ENCODE assay signal across 8 mouse cellular contexts in the genomic region with DNA sequence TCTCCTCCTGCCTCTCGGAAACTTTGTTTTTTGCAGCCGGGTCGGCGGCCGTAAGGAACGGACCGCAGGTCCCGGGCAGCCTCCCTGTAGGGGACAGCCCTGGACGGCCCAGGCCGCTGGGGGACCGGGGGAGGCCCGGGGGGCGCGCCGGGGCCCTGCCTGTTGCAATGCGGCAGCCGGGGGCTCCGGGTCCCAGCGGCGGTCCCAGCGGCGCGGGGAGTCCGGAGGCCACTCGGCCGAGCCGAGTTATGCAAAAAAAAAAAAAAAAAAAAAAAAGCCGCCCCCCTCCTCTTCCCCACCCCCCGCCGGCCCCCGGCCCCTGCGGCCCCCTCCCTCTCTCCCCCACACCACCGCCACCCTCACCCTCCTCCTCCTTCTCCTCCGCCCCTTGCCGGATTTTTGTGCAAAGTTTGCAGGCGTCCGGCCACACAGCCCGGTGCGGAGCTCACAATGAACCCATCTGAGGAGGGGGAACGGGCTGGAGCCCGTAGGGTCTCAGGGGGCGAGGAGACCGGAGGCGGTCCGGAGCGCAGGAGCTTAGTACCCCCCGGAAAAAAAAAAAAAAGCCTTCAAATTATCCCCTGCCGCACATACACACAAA. TPM values are rescaled to one million over a fixed set of nuclear protein-coding genes. Genes with fewer than 3 reads are reported as not detected.
DNase-seq lines count a peak whose midpoint lies in the region; ATAC-seq and TF ChIP-seq lines count a peak whose summit lies in the region.

A gene (minus strand): TSS at position 276 of the 601 bp plus-strand sequence.

- peak; percentile 19 for ATAC-seq in lung, embryonic 15.5 days (ENCODE audit: borderline replicate concordance, extremely low read depth, low FRiP score, low TSS enrichment)
- ATAC-seq in lung, embryonic 16.5 days (ENCODE audit: low read depth): peak; percentile 30
- no peak for ATAC-seq in megakaryocyte progenitor cell, adult 5-6 weeks (replicated peaks; ENCODE audit: poor library complexity)

- H3K36me3 ChIP-seq in lung, embryonic 15.5 days: no peaks in the 10 kb centered on the region
- H3K36me3 ChIP-seq in lung, embryonic 16.5 days (ENCODE audit: control insufficient read depth, insufficient read depth, low read length): no peaks in the 10 kb centered on the region

- WGBS in lung, embryonic 15.5 days: 0% methylated on average over 33 of the region's 48 CpGs
- WGBS in lung, embryonic 16.5 days: 0% methylated on average over 41 of the region's 48 CpGs

- no peak for TF ChIP-seq POLR2A in bone marrow macrophage, adult 2 months (IDR thresholded peaks at IDR 0.05; ENCODE audit: borderline replicate concordance, low read depth, low read length)

- no peaks in the 10 kb centered on the region for H3K9me3 ChIP-seq in lung, embryonic 15.5 days
- H3K9me3 ChIP-seq in lung, embryonic 16.5 days (ENCODE audit: control insufficient read depth, low read length): no peaks in the 10 kb centered on the region

- TF ChIP-seq CTCF in bone marrow macrophage, adult 2 months (IDR thresholded peaks at IDR 0.05; ENCODE audit: low read depth, low read length): no peak

- H3K27me3 ChIP-seq in lung, embryonic 15.5 days: peaks cover 30% of the 10 kb centered on the region
- peaks cover 21% of the 10 kb centered on the region for H3K27me3 ChIP-seq in lung, embryonic 16.5 days (ENCODE audit: control insufficient read depth, insufficient read depth, low read depth, low read length)

- H3K9ac ChIP-seq in lung, embryonic 15.5 days: peak within 1 kb of the TSS; percentile 83
- peak within 1 kb of the TSS; percentile 95 for H3K9ac ChIP-seq in lung, embryonic 16.5 days (ENCODE audit: low read length)

- H3K4me2 ChIP-seq in lung, embryonic 15.5 days: peak within 1 kb of the TSS; percentile 97
- peak within 1 kb of the TSS; percentile 95 for H3K4me2 ChIP-seq in lung, embryonic 16.5 days (ENCODE audit: low read depth, low read length)

- no peak for DNase-seq in lung, postnatal 25 days (ENCODE audit: low spot score)
- DNase-seq in gastrocnemius, postnatal 10 days: peak; percentile 46
- peak; percentile 72 for DNase-seq in kidney, postnatal 10 days
- no peak for DNase-seq in frontal cortex, postnatal 25 days (ENCODE audit: low spot score in 2 of 2)

- H3K4me3 ChIP-seq in lung, embryonic 15.5 days: peak within 1 kb of the TSS; percentile 81
- peak within 1 kb of the TSS; percentile 55 for H3K4me3 ChIP-seq in bone marrow macrophage, adult 2 months (ENCODE audit: insufficient read depth, low read length)
- H3K4me3 ChIP-seq in lung, embryonic 16.5 days (ENCODE audit: low read length): peak within 1 kb of the TSS; percentile 82

- peak within 1 kb of the TSS; percentile 98 for H3K27ac ChIP-seq in lung, embryonic 15.5 days
- H3K27ac ChIP-seq in bone marrow macrophage, adult 2 months (ENCODE audit: insufficient read depth, low read depth, low read length): no peak within 1 kb of the TSS
- peak within 1 kb of the TSS; percentile 96 for H3K27ac ChIP-seq in lung, embryonic 16.5 days (ENCODE audit: low read length)

- H3K4me1 ChIP-seq in lung, embryonic 15.5 days: peaks cover 44% of the 10 kb centered on the region
- H3K4me1 ChIP-seq in bone marrow macrophage, adult 2 months (ENCODE audit: control insufficient read depth, insufficient read depth, low read length): no peaks in the 10 kb centered on the region
- H3K4me1 ChIP-seq in lung, embryonic 16.5 days (replicated peaks; ENCODE audit: control insufficient read depth, insufficient read depth, low read length): peaks cover 26% of the 10 kb centered on the region

RNA-seq across cellular contexts. Expression of the gene that starts here (rescaled TPM):
- polyA plus RNA-seq in lung, embryonic 15.5 days (2015; fragmentation: Nextera tagmentation; extraction: Ambion mirVana): 7.3 and 9.9 TPM in 2 replicates
- polyA plus RNA-seq in bone marrow macrophage, adult 2 months (2012; ENCODE audit: insufficient read depth, insufficient read length, missing spikeins): not detected in 2 replicates
- 10 to 100 TPM; 20.7 to 23.5 TPM for total RNA-seq in gastrocnemius, postnatal 10 days (2021)
- 5.8 and 7.5 TPM in 2 replicates for polyA plus RNA-seq in lung, embryonic 16.5 days (2015; fragmentation: Nextera tagmentation; extraction: Ambion mirVana)
- total RNA-seq in megakaryocyte progenitor cell, adult 5-6 weeks (2015): not detected in 2 replicates
- not detected in 2 replicates for total RNA-seq in megakaryocyte progenitor cell, adult 5-6 weeks (2017)

Comparison
In these comparisons a context has a peak if more than half of its experiments do, and no peak if none do; other contexts are left out.
1. RNA of the gene that starts here (total RNA-seq): 20.7 to 23.5 TPM in gastrocnemius, postnatal 10 days; not detected in megakaryocyte progenitor cell, adult 5-6 weeks; every median in the first group is over 10 times any median in the second.
2. DNase-seq: peak in gastrocnemius, postnatal 10 days (single experiment) and kidney, postnatal 10 days (single experiment); none in lung, postnatal 25 days (single experiment) and frontal cortex, postnatal 25 days (0 of 2).
3. Peak in every context shown above with its lines, with median percentiles within 50 percentile points of each other: H3K4me3 ChIP-seq.